Comparison of ENCODE assay signal across 8 mouse cellular contexts in the genomic region with DNA sequence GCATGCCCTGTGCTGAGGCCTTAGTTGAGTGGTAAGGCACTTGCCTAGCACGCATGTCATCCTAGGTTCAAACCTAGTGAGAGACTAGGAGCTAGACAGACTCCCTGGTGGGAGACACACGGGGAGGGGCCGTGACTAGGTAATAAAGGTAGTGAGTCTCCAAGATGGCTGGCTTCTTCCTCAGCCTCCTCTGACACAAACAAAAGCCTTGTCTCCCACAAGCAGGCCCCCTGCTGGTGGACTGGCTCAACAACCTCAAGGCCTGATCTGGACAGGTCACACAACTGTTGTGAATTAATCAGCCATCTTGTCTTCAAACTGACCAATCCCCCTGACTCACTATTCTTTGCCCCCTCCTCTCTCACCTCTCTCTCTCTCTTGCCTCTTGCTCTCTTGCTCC. TPM values are rescaled to one million over a fixed set of nuclear protein-coding genes. Genes with fewer than 3 reads are reported as not detected.
A peak's percentile ranks its signal among the peaks of the same experiment; 100 is the strongest.
DNase-seq lines count a peak whose midpoint lies in the region.

No protein-coding gene starts in this region.

- H3K9me3 ChIP-seq in megakaryocyte, embryonic 14.5 days: peaks cover 4% of the 10 kb centered on the region

- H3K36me3 ChIP-seq in megakaryocyte, embryonic 14.5 days (replicated peaks; ENCODE audit: low read length): peaks cover 62% of the 10 kb centered on the region

- peak; percentile 91 for DNase-seq in heart, adult 11 months
- no peak for DNase-seq in heart, adult 18-20 months
- DNase-seq in A20 (ENCODE audit: low read depth, low spot score): peak; percentile 78
- peak; percentile 56 to 59 for DNase-seq in adrenal gland, postnatal 36 days
- no peak for DNase-seq in neural tube, embryonic 10.5 days (ENCODE audit: extremely low spot score, low spot score)
- no peak for DNase-seq in frontal cortex, postnatal 25 days (ENCODE audit: low spot score in 2 of 2)
- DNase-seq in heart, adult 8-10 months (ENCODE audit: low spot score): no peak

- no peaks in the 10 kb centered on the region for H3K27me3 ChIP-seq in megakaryocyte, embryonic 14.5 days (replicated peaks)

- peak overlapping the region; percentile 23 for H3K4me3 ChIP-seq in megakaryocyte, embryonic 14.5 days (replicated peaks)

- H3K4me1 ChIP-seq in megakaryocyte, embryonic 14.5 days: peaks cover 100% of the 10 kb centered on the region

RNA-seq across cellular contexts. Expression of a gene that starts 28.3 kb away (rescaled TPM):
- total RNA-seq in heart, adult 18-20 months (2021): 100 to 1,000 TPM; 253 to 258 TPM
- total RNA-seq in adrenal gland, postnatal 36 days (2021): 100 to 1,000 TPM in 1 of 2 experiments, 10 to 100 TPM in 1; 73.1 to 114 TPM
- polyA plus RNA-seq in megakaryocyte, embryonic 14.5 days (2012; ENCODE audit: insufficient read depth, low replicate concordance): 19.4 and 27.6 TPM in 2 replicates
- total RNA-seq in heart, adult 8-10 months (2022): 100 to 1,000 TPM; 236 to 258 (median 249) TPM

Comparison
In these comparisons a context has a peak if more than half of its experiments do, and no peak if none do; other contexts are left out.
1. DNase-seq: peak in heart, adult 11 months (single experiment), A20 (single experiment) and adrenal gland, postnatal 36 days (2 of 2); none in heart, adult 18-20 months (0 of 2), neural tube, embryonic 10.5 days (single experiment), frontal cortex, postnatal 25 days (0 of 2) and heart, adult 8-10 months (single experiment).